Mouse (Mus musculus) MEL (cell line): ENCODE data around the gene Gm28635. TPM values are rescaled to one million over a fixed set of nuclear protein-coding genes. Genes with fewer than 3 reads are reported as not detected.

Experiments used
- DNase-seq: peaks from one replicate; pipeline ENCODE4 v3.0.0; 2011; ENCODE audit warnings: low read depth, low spot score
- H3K27ac ChIP-seq: 2 replicates; pipeline ENCODE4 v1.5.1; 2012; ENCODE audit warnings: low read depth, mild to moderate bottlenecking, control low read depth, low read length, moderate library complexity; ENCODE audit not compliant: control insufficient read depth
- H3K27me3 ChIP-seq, 2 experiments: fragments of 150-350 bp in 1 of 2; sonication (generic) in 1 of 2; 2 replicates each; pipeline ENCODE4 v1.6.1; 2012; ENCODE audit warnings: low read length in 2 of 2, mild to moderate bottlenecking in 2 of 2, improper control_type of control experiment in 1 of 2, moderate library complexity in 1 of 2; ENCODE audit not compliant: insufficient read depth in 2 of 2, control insufficient read depth in 1 of 2
- H3K36me3 ChIP-seq, 2 experiments: 2 replicates each; pipeline ENCODE4 v1.6.1; 2012 to 2014; ENCODE audit warnings: low read length in 2 of 2, improper control_type of control experiment in 1 of 2, inconsistent platforms in 1 of 2, mild to moderate bottlenecking in 1 of 2; ENCODE audit not compliant: insufficient read depth in 2 of 2, control insufficient read depth in 1 of 2
- H3K4me1 ChIP-seq, 2 experiments: fragments of 150-350 bp in 1 of 2; sonication (generic) in 1 of 2; 2 replicates each; pipeline ENCODE4 v1.6.1; 2012; ENCODE audit warnings: low read length in 2 of 2, improper control_type of control experiment in 1 of 2, mild to moderate bottlenecking in 1 of 2; ENCODE audit not compliant: insufficient read depth in 2 of 2, control insufficient read depth in 1 of 2
- H3K4me3 ChIP-seq, 2 experiments: fragments of 150-350 bp in 1 of 2; sonication (generic) in 1 of 2; 2 replicates each; pipeline ENCODE4 v1.5.1; 2012; ENCODE audit warnings: low read depth in 2 of 2, low read length in 2 of 2, mild to moderate bottlenecking in 2 of 2, moderate library complexity in 2 of 2, control low read depth in 1 of 2, improper control_type of control experiment in 1 of 2; ENCODE audit not compliant: control insufficient read depth in 1 of 2, insufficient read depth in 1 of 2
- H3K79me2 ChIP-seq: 2 replicates; pipeline ENCODE4 v1.6.1; 2012; ENCODE audit warnings: mild to moderate bottlenecking, low read length, moderate library complexity; ENCODE audit not compliant: control insufficient read depth, poor library complexity, insufficient read depth
- H3K9ac ChIP-seq: 2 replicates; pipeline ENCODE4 v1.6.1; 2012; ENCODE audit warnings: low read depth, mild to moderate bottlenecking, control low read depth, low read length, moderate library complexity; ENCODE audit not compliant: control insufficient read depth, poor library complexity, severe bottlenecking
- H3K9me3 ChIP-seq: fragments of 150-350 bp; sonication (generic); replicated peaks from 2 replicates; pipeline ENCODE4 v1.6.1; 2012; ENCODE audit warnings: mild to moderate bottlenecking, low read length, improper control_type of control experiment, moderate library complexity; ENCODE audit not compliant: insufficient read depth
- BHLHE40 ChIP-seq: IDR thresholded peaks from 2 replicates; pipeline ENCODE4 v1.6.1; 2012; ENCODE audit warnings: low read depth, mild to moderate bottlenecking, inconsistent platforms, low read length, improper control_type of control experiment, borderline replicate concordance
- CHD1 ChIP-seq: IDR thresholded peaks from 2 replicates; pipeline ENCODE4 v1.6.1; 2012; ENCODE audit warnings: low read depth, mild to moderate bottlenecking, inconsistent platforms, low read length, improper control_type of control experiment
- CHD2 ChIP-seq: IDR thresholded peaks from 2 replicates; pipeline ENCODE4 v1.6.1; 2011; ENCODE audit warnings: low read length, improper control_type of control experiment
- CTCF ChIP-seq, 3 experiments: IDR thresholded peaks in 2 of 3; conservative IDR thresholded peaks in 1 of 3; 2 replicates each; pipeline ENCODE4 v1.5.1; 2011 to 2012; ENCODE audit warnings: low read length in 3 of 3, low read depth in 2 of 3, mild to moderate bottlenecking in 2 of 3, improper control_type of control experiment in 1 of 3, inconsistent platforms in 1 of 3, mixed read lengths in 1 of 3, moderate library complexity in 1 of 3; ENCODE audit not compliant: control insufficient read depth in 1 of 3, insufficient read depth in 1 of 3, poor library complexity in 1 of 3, severe bottlenecking in 1 of 3
- E2F4 ChIP-seq: IDR thresholded peaks from 2 replicates; pipeline ENCODE4 v1.6.1; 2011; ENCODE audit warnings: low read depth, low read length, improper control_type of control experiment, borderline replicate concordance
- ELF1 ChIP-seq: IDR thresholded peaks from 2 replicates; pipeline ENCODE4 v1.6.1; 2014; ENCODE audit warnings: low read depth, mild to moderate bottlenecking, inconsistent platforms, low read length, improper control_type of control experiment, moderate library complexity
- EP300 ChIP-seq, 2 experiments: IDR thresholded peaks; 2 replicates each; pipeline ENCODE4 v1.6.1; 2011; ENCODE audit warnings: improper control_type of control experiment in 2 of 2, low read length in 2 of 2, low read depth in 1 of 2, mild to moderate bottlenecking in 1 of 2
- ETS1 ChIP-seq: IDR thresholded peaks from 2 replicates; pipeline ENCODE4 v1.6.1; 2012; ENCODE audit warnings: low read depth, mild to moderate bottlenecking, inconsistent platforms, low read length, improper control_type of control experiment, moderate library complexity
- GATA1 ChIP-seq: IDR thresholded peaks from 2 replicates; pipeline ENCODE4 v1.6.1; 2011; ENCODE audit warnings: low read depth, low read length, improper control_type of control experiment
- HCFC1 ChIP-seq: IDR thresholded peaks from 2 replicates; pipeline ENCODE4 v1.6.1; 2012; ENCODE audit warnings: low read depth, mild to moderate bottlenecking, inconsistent platforms, low read length, improper control_type of control experiment, moderate library complexity
- JUND ChIP-seq: IDR thresholded peaks from 2 replicates; pipeline ENCODE4 v1.6.1; 2011; ENCODE audit warnings: low read depth, mild to moderate bottlenecking, improper control_type of control experiment, low read length
- KAT2A ChIP-seq: conservative IDR thresholded peaks from 2 replicates; pipeline ENCODE4 v1.6.1; 2012; ENCODE audit warnings: low read depth, low read length, improper control_type of control experiment, inconsistent platforms
- MAFK ChIP-seq: IDR thresholded peaks from 2 replicates; pipeline ENCODE4 v1.6.1; 2011; ENCODE audit warnings: low read depth, mild to moderate bottlenecking, low read length, improper control_type of control experiment, borderline replicate concordance
- MAX ChIP-seq: IDR thresholded peaks from 2 replicates; pipeline ENCODE4 v1.6.1; 2011; ENCODE audit warnings: low read length, improper control_type of control experiment
- MAZ ChIP-seq: IDR thresholded peaks from 2 replicates; pipeline ENCODE4 v1.6.1; 2012; ENCODE audit warnings: low read depth, mild to moderate bottlenecking, inconsistent platforms, low read length, improper control_type of control experiment
- MEF2A ChIP-seq: IDR thresholded peaks from 2 replicates; pipeline ENCODE4 v1.6.1; 2014; ENCODE audit warnings: low read depth, mild to moderate bottlenecking, inconsistent platforms, low read length, improper control_type of control experiment; ENCODE audit not compliant: poor library complexity, insufficient replicate concordance, severe bottlenecking; ENCODE audit errors: extremely low read depth
- MXI1 ChIP-seq: IDR thresholded peaks from 2 replicates; pipeline ENCODE4 v1.6.1; 2011; ENCODE audit warnings: mild to moderate bottlenecking, low read depth, low read length, improper control_type of control experiment
- MYB ChIP-seq: IDR thresholded peaks from 2 replicates; pipeline ENCODE4 v1.6.1; 2011; ENCODE audit warnings: mild to moderate bottlenecking, low read depth, low read length, improper control_type of control experiment
- MYC ChIP-seq: IDR thresholded peaks from 2 replicates; pipeline ENCODE4 v1.6.1; 2011; ENCODE audit warnings: low read depth, mild to moderate bottlenecking, low read length, improper control_type of control experiment, moderate library complexity
- NELFE ChIP-seq: IDR thresholded peaks from 2 replicates; pipeline ENCODE4 v1.6.1; 2011; ENCODE audit warnings: low read depth, low read length, improper control_type of control experiment
- NRF1 ChIP-seq: IDR thresholded peaks from 2 replicates; pipeline ENCODE4 v1.6.1; 2014; ENCODE audit warnings: low read depth, mild to moderate bottlenecking, inconsistent platforms, low read length, improper control_type of control experiment, moderate library complexity; ENCODE audit not compliant: poor library complexity, insufficient read depth, severe bottlenecking
- POLR2A ChIP-seq, 2 experiments: IDR thresholded peaks; 2 replicates each; pipeline ENCODE4 v1.6.1; 2011 to 2012; ENCODE audit warnings: low read length in 2 of 2, mild to moderate bottlenecking in 2 of 2, control low read depth in 1 of 2, improper control_type of control experiment in 1 of 2, low read depth in 1 of 2, moderate library complexity in 1 of 2; ENCODE audit not compliant: control insufficient read depth in 1 of 2, insufficient read depth in 1 of 2, poor library complexity in 1 of 2
- POLR2AphosphoS2 ChIP-seq: IDR thresholded peaks from 2 replicates; pipeline ENCODE4 v1.6.1; 2011; ENCODE audit warnings: low read length, improper control_type of control experiment
- POLR2AphosphoS5 ChIP-seq: IDR thresholded peaks from 2 replicates; pipeline ENCODE4 v1.6.1; 2012; ENCODE audit warnings: low read depth, borderline replicate concordance, mild to moderate bottlenecking, inconsistent platforms, low read length, moderate library complexity, mixed read lengths
- RAD21 ChIP-seq: IDR thresholded peaks from 2 replicates; pipeline ENCODE4 v1.6.1; 2011; ENCODE audit warnings: mild to moderate bottlenecking, low read depth, low read length, improper control_type of control experiment
- RCOR1 ChIP-seq: IDR thresholded peaks from 2 replicates; pipeline ENCODE4 v1.6.1; 2012; ENCODE audit warnings: low read depth, mild to moderate bottlenecking, inconsistent platforms, low read length, improper control_type of control experiment
- SIN3A ChIP-seq: IDR thresholded peaks from 2 replicates; pipeline ENCODE4 v1.6.1; 2012; ENCODE audit warnings: low read length, improper control_type of control experiment, inconsistent platforms
- SMC3 ChIP-seq: IDR thresholded peaks from 2 replicates; pipeline ENCODE4 v1.6.1; 2011; ENCODE audit warnings: low read depth, low read length, improper control_type of control experiment
- TBP ChIP-seq: IDR thresholded peaks from 2 replicates; pipeline ENCODE4 v1.8.0; 2011; ENCODE audit warnings: low read depth, low read length, improper control_type of control experiment
- TCF12 ChIP-seq: IDR thresholded peaks from 2 replicates; pipeline ENCODE4 v1.6.1; 2014; ENCODE audit warnings: low read depth, mild to moderate bottlenecking, inconsistent platforms, low read length, improper control_type of control experiment, moderate library complexity
- UBTF ChIP-seq: IDR thresholded peaks from 2 replicates; pipeline ENCODE4 v1.6.1; 2012; ENCODE audit warnings: low read depth, mild to moderate bottlenecking, inconsistent platforms, low read length, improper control_type of control experiment, moderate library complexity, borderline replicate concordance; ENCODE audit not compliant: insufficient read depth
- USF1 ChIP-seq: IDR thresholded peaks from 2 replicates; pipeline ENCODE4 v1.6.1; 2014; ENCODE audit warnings: low read depth, mild to moderate bottlenecking, inconsistent platforms, low read length, improper control_type of control experiment, moderate library complexity
- USF2 ChIP-seq, 2 experiments: IDR thresholded peaks; 2 replicates each; pipeline ENCODE4 v1.6.1; 2011 to 2012; ENCODE audit warnings: improper control_type of control experiment in 2 of 2, low read length in 2 of 2, borderline replicate concordance in 1 of 2, inconsistent platforms in 1 of 2, low read depth in 1 of 2, mild to moderate bottlenecking in 1 of 2; ENCODE audit not compliant: insufficient read depth in 1 of 2
- ZC3H11A ChIP-seq: IDR thresholded peaks from 2 replicates; pipeline ENCODE4 v1.6.1; 2012; ENCODE audit warnings: low read depth, mild to moderate bottlenecking, inconsistent platforms, low read length, improper control_type of control experiment
- ZKSCAN1 ChIP-seq: IDR thresholded peaks from 2 replicates; pipeline ENCODE4 v1.6.1; 2012; ENCODE audit warnings: low read depth, mild to moderate bottlenecking, inconsistent platforms, low read length, improper control_type of control experiment, moderate library complexity
- ZMIZ1 ChIP-seq: IDR thresholded peaks from 2 replicates; pipeline ENCODE4 v1.6.1; 2012; ENCODE audit warnings: low read depth, mild to moderate bottlenecking, inconsistent platforms, low read length, improper control_type of control experiment, moderate library complexity
- ZNF384 ChIP-seq: IDR thresholded peaks from 2 replicates; pipeline ENCODE4 v1.6.1; 2012; ENCODE audit warnings: low read depth, mild to moderate bottlenecking, inconsistent platforms, low read length, improper control_type of control experiment
- polyA plus RNA-seq, 2 experiments: library from polyadenylated mRNA; stranded (reverse) in 1 of 2; unstranded in 1 of 2; fragments of >175 nt in 1 of 2; fragments of >200 nt in 1 of 2; gene quantifications; 2 replicates each; pipeline versions ENCODE4 v1.2.1 to v1.2.4; 2012; ENCODE audit warnings: low replicate concordance in 2 of 2, low read depth in 1 of 2; ENCODE audit not compliant: insufficient read length in 2 of 2, insufficient read depth in 1 of 2, missing spikeins in 1 of 2
- total RNA-seq: library from RNA; depleted of rRNA; stranded (reverse); fragments of 300-350 nt; gene quantifications from 2 replicates; pipeline ENCODE4 v1.2.3, GENCODE M21; 2012

Gene Gm28635
- total and polyA plus RNA-seq, 3 experiments, result 0.19 TPM; not detected in 2

DNA sequence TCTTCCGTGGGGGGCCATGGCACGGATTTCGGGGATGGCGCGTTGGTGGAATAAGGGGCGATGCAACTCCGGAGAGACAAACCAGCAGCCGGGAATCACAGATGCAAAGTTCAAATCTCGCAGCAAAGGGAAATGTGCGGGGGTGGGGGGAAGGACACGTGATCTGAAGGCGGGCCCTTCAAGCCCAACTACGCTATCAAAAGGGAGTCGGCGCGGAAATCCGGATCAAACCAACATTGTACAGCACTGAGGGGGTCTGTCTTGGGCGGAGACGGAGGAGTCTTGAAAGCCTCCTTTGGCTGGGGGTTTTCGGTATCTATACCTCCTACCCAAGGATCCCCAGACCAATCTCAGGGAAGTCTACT lies 7.3 kb downstream of the Gm28635 start, which contains the start of gene Selenoh:
TSS of gene Selenoh (minus strand) at position 202 of the 365 bp plus-strand sequence.
- H3K36me3 ChIP-seq, result peaks cover 2 to 13% of the 10 kb centered on the region in 2 experiments; a peak in 3 of 4 replicates
- peak within 1 kb of the TSS; percentile 92 for H3K27ac ChIP-seq
- peak within 1 kb of the TSS; percentile 61 to 83 for H3K4me3 ChIP-seq
- no peaks in the 10 kb centered on the region for H3K27me3 ChIP-seq
- H3K9me3 ChIP-seq, result no peaks in the 10 kb centered on the region
- peaks cover 0 to 6% of the 10 kb centered on the region in 2 experiments; a peak in 1 of 4 replicates for H3K4me1 ChIP-seq
- H3K9ac ChIP-seq, result peak within 1 kb of the TSS; percentile 83
- peak; percentile 97 for DNase-seq
- peaks cover 11% of the 10 kb centered on the region for H3K79me2 ChIP-seq
- TF ChIP-seq E2F4 (peak; percentile 91), ELF1 (peak; percentile 67), EP300 (IDR thresholded peaks at IDR 0.05; ENCODE audit: low read depth in 1 of 2, low read length in 2 of 2) (peak in 1 of 2 experiments; percentile 14; a peak in 1 of 4 replicates), SMC3 (no peak), CHD1 (peak; percentile 98), MXI1 (peak; percentile 84), MAFK (no peak), UBTF (no peak), MAX (peak; percentile 95), CHD2 (peak; percentile 70; the same call in 1 of the 2 replicates), SIN3A (peak; percentile 95), KAT2A (no peak; the same call in 1 of the 2 replicates), RAD21 (no peak), MYC (peak; percentile 31; the same call in 1 of the 2 replicates), ETS1 (peak; percentile 38; the same call in 1 of the 2 replicates), ZC3H11A (no peak), POLR2AphosphoS5 (no peak), ZNF384 (no peak), USF1 (peak; percentile 98), BHLHE40 (peak; percentile 91), NRF1 (peak; percentile 36; the same call in 1 of the 2 replicates), TCF12 (peak; percentile 40; the same call in 1 of the 2 replicates), JUND (no peak), ZKSCAN1 (no peak), MAZ (peak; percentile 86; the same call in 1 of the 2 replicates), MYB (no peak), CTCF (IDR thresholded peaks at IDR 0.05 in 2 of 3, conservative IDR thresholded peaks at IDR 0.05 in 1 of 3; ENCODE audit: control insufficient read depth in 1 of 3, insufficient read depth in 1 of 3, low read depth in 2 of 3, low read length in 3 of 3, poor library complexity in 1 of 3, severe bottlenecking in 1 of 3) (no peak), GATA1 (peak; percentile 21; the same call in 1 of the 2 replicates), POLR2A (IDR thresholded peaks at IDR 0.05; ENCODE audit: control insufficient read depth in 1 of 2, insufficient read depth in 1 of 2, low read depth in 1 of 2, low read length in 2 of 2, poor library complexity in 1 of 2) (peak in 1 of 2 experiments; percentile 79; a peak in 2 of 4 replicates), ZMIZ1 (peak; percentile 37; the same call in 1 of the 2 replicates), NELFE (peak; percentile 9), HCFC1 (peak; percentile 85), USF2 (IDR thresholded peaks at IDR 0.05; ENCODE audit: borderline replicate concordance in 1 of 2, insufficient read depth in 1 of 2, low read depth in 1 of 2, low read length in 2 of 2) (peak; percentile 59 to 92; a peak in 3 of 4 replicates), RCOR1 (peak; percentile 39; the same call in 1 of the 2 replicates), TBP (peak; percentile 89), POLR2AphosphoS2 (no peak; the same call in none of the 2 replicates), MEF2A (no peak)
